Mouse (Mus musculus): Measurements from ENCODE around the gene Fam219a.

DNA sequence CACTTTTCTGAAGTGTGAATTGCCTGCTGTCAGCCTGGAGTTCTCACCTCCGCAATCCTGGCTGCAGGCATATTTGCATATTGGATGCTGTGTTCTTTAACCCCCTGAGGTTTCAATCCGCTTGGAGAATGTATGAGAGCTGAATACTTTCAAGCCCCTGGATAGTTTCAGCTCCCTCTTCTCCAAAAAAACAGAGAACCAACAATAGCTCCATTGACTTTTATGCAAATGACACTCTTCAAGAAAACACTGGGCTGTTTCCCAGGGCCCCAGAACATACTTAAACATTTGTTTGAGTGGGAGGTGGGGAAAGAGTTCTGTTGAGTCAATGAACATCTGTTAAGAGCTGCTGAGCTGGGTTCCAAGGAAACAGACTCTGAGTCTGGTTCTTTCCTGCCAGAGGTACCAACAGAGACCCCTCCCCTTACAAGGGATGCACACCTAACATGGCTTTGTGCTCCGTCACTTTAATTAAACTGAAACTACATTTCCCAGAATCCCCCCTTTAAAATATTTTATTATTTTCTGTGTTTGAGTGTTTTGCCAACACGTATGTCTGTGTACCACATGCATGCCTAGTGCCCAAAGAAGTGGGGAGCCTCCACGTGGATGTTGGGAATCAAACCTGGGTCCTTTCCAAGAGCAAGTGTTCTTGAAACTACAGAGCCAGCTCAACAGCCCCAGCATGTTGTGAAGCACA lies 98.5 kb downstream of the Fam219a start:
- TF ChIP-seq CTCF (IDR thresholded peaks at IDR 0.05) (no peak), EP300 (IDR thresholded peaks at IDR 0.05; ENCODE audit: insufficient read depth, low read depth, low read length) (no peak)
